Mouse (Mus musculus): ENCODE measurements around the gene Apobr.

GRCm38 (mm10) chr7:126635375-126635774, 50.6 kb downstream of the Apobr start:
- TF ChIP-seq CTCF (IDR thresholded peaks at IDR 0.05; ENCODE audit: borderline replicate concordance, insufficient read depth, low read depth, low read length), result no peak
- TF ChIP-seq POLR2A (IDR thresholded peaks at IDR 0.05; ENCODE audit: borderline replicate concordance, insufficient read depth, low read length), result no peak
